Mouse (Mus musculus) thymus, adult 2 months (tissue): ENCODE measurements around the gene Pdia6.

Experiments
- CTCF ChIP-seq: fragments of 200-500 bp; IDR thresholded peaks from 2 replicates; pipeline ENCODE4 v1.5.1; 2012; ENCODE audit warnings: mild to moderate bottlenecking, control low read depth, low read length, moderate library complexity, borderline replicate concordance; ENCODE audit not compliant: control insufficient read depth, poor library complexity, insufficient read depth; ENCODE audit errors: extremely low read depth
- POLR2A ChIP-seq: fragments of 200-500 bp; IDR thresholded peaks from 2 replicates; pipeline ENCODE4 v1.6.1; 2012; ENCODE audit warnings: mild to moderate bottlenecking, low read length, control low read depth, moderate library complexity; ENCODE audit not compliant: control insufficient read depth, poor library complexity, insufficient read depth; ENCODE audit errors: extremely low read depth

- TF ChIP-seq POLR2A (no peak), CTCF (no peak)
Measured at GRCm38 (mm10) chr12:17220631-17221030, 45.7 kb upstream of the Pdia6 start.
